Mouse (Mus musculus) heart, embryonic 13.5 days (tissue): ENCODE data around the gene Cadps2. TPM values are rescaled to one million over a fixed set of nuclear protein-coding genes. Genes with fewer than 3 reads are reported as not detected.

Experiments
- ATAC-seq: fragments of 200-750 bp; cut with Nextera tagmentation; 2 replicates; pipeline ENCODE4 v1.8.0; 2017; ENCODE audit warnings: moderate TSS enrichment; ENCODE audit not compliant: insufficient number of reproducible peaks, low FRiP score, low TSS enrichment; ENCODE audit errors: extremely low read depth
- H3K27ac ChIP-seq: fragments of 300-500 bp; sonication (generic); replicated peaks from 2 replicates; pipeline ENCODE4 v1.5.1; 2015; ENCODE audit warnings: moderate library complexity, mild to moderate bottlenecking, inconsistent platforms
- H3K27me3 ChIP-seq: fragments of 300-500 bp; sonication (generic); replicated peaks from 2 replicates; pipeline ENCODE4 v1.6.1; 2015; ENCODE audit warnings: mild to moderate bottlenecking, inconsistent platforms
- H3K36me3 ChIP-seq: fragments of 300-500 bp; sonication (generic); 2 replicates; pipeline ENCODE4 v1.6.1; 2015; ENCODE audit warnings: mild to moderate bottlenecking, inconsistent platforms
- H3K4me1 ChIP-seq: fragments of 300-500 bp; sonication (generic); 2 replicates; pipeline ENCODE4 v1.6.1; 2015; ENCODE audit warnings: inconsistent platforms
- H3K4me2 ChIP-seq: fragments of 300-500 bp; sonication (generic); 2 replicates; pipeline ENCODE4 v1.6.1; 2015; ENCODE audit warnings: inconsistent platforms, mild to moderate bottlenecking, moderate library complexity
- H3K4me3 ChIP-seq: fragments of 300-500 bp; sonication (generic); 2 replicates; pipeline ENCODE4 v1.5.1; 2015; ENCODE audit warnings: moderate library complexity, mild to moderate bottlenecking, inconsistent platforms
- H3K9ac ChIP-seq: fragments of 300-500 bp; sonication (generic); 2 replicates; pipeline ENCODE4 v1.6.1; 2015; ENCODE audit warnings: inconsistent platforms, mild to moderate bottlenecking, moderate library complexity
- H3K9me3 ChIP-seq: fragments of 300-500 bp; sonication (generic); 2 replicates; pipeline ENCODE4 v1.6.1; 2016; ENCODE audit warnings: inconsistent platforms
- WGBS: fragments of 180-500 bp; shearing (Covaris S2); methylation state at CpG from one replicate; pipeline ENCODE4 v1.1.7; 2015; ENCODE audit warnings: mixed read lengths; 5-methylcytosine and 5-hydroxymethylcytosine counted together
- polyA plus RNA-seq: library from polyadenylated mRNA; unstranded; fragments of >200 nt; fragmentation: Nextera tagmentation; extraction: Ambion mirVana; gene quantifications from 2 replicates; pipeline ENCODE4 v1.2.1, GENCODE M21; 2015

Gene Cadps2
- polyA plus RNA-seq, 1 experiment from 2014 or later: 0.78 TPM

- Histone ChIP-seq H3K4me1 (no peaks in the 10 kb centered on the region), H3K27me3 (no peaks in the 10 kb centered on the region), H3K4me3 (no peak overlapping the region), H3K4me2 (no peak overlapping the region), H3K9me3 (no peaks in the 10 kb centered on the region), H3K27ac (no peak overlapping the region), H3K36me3 (no peaks in the 10 kb centered on the region), H3K9ac (no peak overlapping the region)
- no peak for ATAC-seq
- WGBS: 59% methylated on average over 3 of the region's 3 CpGs
These were observed 77.0 kb downstream of the Cadps2 start for GRCm38 (mm10) chr6:23762204-23762603.

DNA sequence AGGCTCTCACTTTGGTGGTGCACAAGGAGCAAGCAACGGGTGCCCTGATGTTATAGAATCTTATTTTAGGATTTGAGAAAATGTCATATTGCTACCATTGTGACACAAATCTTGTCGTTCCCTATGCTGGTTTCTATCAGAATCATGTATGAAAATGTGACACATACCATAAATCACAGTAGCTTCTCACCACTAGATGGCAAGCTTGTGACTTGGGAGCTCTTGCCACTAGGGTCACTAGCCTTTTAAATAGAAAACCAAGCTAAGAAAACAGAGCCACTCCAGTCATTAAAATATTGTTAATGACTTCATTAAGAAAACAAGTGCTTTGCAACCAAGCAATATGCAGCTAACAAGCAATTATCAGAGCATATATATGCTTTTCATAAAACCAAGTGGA is 81.0 kb downstream of the Cadps2 start:
- no peak for ATAC-seq
- no peaks in the 10 kb centered on the region for H3K36me3 ChIP-seq
- H3K27me3 ChIP-seq: no peaks in the 10 kb centered on the region
- no peak overlapping the region for H3K4me3 ChIP-seq
- no peaks in the 10 kb centered on the region for H3K4me1 ChIP-seq
- WGBS: 61% methylated on average over 2 of the region's 2 CpGs
- H3K9me3 ChIP-seq: no peaks in the 10 kb centered on the region
- H3K27ac ChIP-seq: no peak overlapping the region
- no peak overlapping the region for H3K9ac ChIP-seq
- H3K4me2 ChIP-seq: no peak overlapping the region

DNA sequence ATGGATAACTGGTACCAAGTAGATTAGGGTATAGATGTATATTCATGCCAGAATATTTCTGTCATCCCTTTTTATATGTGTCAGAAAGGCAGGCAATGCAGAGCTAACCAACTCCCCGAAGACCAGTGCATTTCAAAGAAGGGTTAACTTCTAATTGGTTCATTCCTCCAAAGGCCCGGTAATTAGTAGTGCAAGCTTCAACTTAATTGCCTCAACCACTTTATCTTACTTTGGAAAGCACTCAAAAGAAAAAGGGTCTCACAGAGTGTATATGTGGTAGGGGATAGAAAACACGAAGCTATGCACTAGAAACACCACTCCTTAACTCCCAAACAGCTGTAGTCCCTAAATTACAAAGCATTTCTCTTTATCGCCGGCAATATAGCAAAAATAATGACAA is 90.4 kb downstream of the Cadps2 start:
- Histone ChIP-seq H3K27ac (no peak overlapping the region), H3K4me1 (no peaks in the 10 kb centered on the region), H3K9me3 (no peaks in the 10 kb centered on the region), H3K4me2 (no peak overlapping the region), H3K27me3 (no peaks in the 10 kb centered on the region), H3K9ac (no peak overlapping the region), H3K36me3 (no peaks in the 10 kb centered on the region), H3K4me3 (no peak overlapping the region)
- ATAC-seq: no peak
- WGBS: 75% methylated on average over 5 of the region's 5 CpGs

GRCm38 (mm10) chr6:23740010-23740409 is 99.2 kb downstream of the Cadps2 start:
- Histone ChIP-seq H3K4me3 (no peak overlapping the region), H3K9ac (no peak overlapping the region), H3K9me3 (no peaks in the 10 kb centered on the region), H3K27me3 (no peaks in the 10 kb centered on the region), H3K4me2 (no peak overlapping the region), H3K36me3 (no peaks in the 10 kb centered on the region), H3K4me1 (no peaks in the 10 kb centered on the region), H3K27ac (no peak overlapping the region)
- ATAC-seq: no peak
- 65% methylated on average over 5 of the region's 5 CpGs for WGBS

- 29% methylated on average over 3 of the region's 3 CpGs for WGBS
- H3K4me3 ChIP-seq: no peak overlapping the region
- H3K27me3 ChIP-seq: no peaks in the 10 kb centered on the region
- H3K4me2 ChIP-seq: no peak overlapping the region
- H3K9ac ChIP-seq: no peak overlapping the region
- no peaks in the 10 kb centered on the region for H3K36me3 ChIP-seq
- H3K9me3 ChIP-seq: no peaks in the 10 kb centered on the region
- no peak for ATAC-seq
- no peak overlapping the region for H3K27ac ChIP-seq
- H3K4me1 ChIP-seq: no peaks in the 10 kb centered on the region
These were observed 106.5 kb downstream of the Cadps2 start for GRCm38 (mm10) chr6:23732750-23733149.

DNA sequence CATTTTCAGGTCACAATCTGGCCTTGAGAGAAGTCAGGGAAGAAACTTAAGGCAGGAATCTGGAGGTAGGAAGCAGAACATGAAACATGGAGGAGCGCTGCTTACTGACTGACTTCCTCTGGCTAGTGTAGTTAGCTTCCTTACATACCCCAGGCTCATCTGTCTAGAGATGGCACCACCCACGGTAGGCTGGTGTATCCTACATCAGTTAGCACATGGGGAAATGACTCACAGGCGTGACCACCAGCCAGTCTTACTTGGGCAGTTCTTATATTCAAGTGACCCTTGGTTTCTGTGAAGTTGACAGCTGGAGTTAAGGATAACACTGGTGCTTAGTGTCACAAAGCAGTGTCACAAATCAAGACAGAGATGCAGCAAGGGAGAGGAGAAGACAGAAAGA is 110.6 kb downstream of the Cadps2 start:
- no peak for ATAC-seq
- WGBS: 62% methylated on average over 3 of the region's 3 CpGs
- H3K4me3 ChIP-seq: no peak overlapping the region

DNA sequence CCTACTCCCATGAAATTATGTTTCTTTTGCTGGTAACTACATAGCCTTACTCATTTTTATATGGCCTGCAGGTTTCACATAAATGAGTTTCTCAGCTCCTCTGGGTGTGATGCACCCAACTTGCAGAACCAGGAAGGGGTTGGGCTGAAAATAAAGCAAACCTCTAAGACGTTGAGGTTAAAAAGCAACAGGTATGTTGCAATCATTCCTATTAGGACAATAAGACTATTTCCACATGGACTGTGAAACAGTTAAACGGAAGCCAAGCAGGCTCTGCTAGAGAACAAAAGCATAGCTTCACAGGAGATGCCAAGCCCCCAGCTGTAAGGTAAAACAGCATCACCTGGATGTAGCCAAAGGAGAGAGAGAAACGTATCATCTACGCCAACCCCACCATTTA is 115.5 kb downstream of the Cadps2 start:
- H3K4me3 ChIP-seq: no peak overlapping the region
- no peak for ATAC-seq
- no peaks in the 10 kb centered on the region for H3K36me3 ChIP-seq
- 79% methylated on average over 4 of the region's 4 CpGs for WGBS
- 0 out of 2 replicates have a peak, but pooled peaks cover 3% of the 10 kb centered on the region for H3K9me3 ChIP-seq
- no peaks in the 10 kb centered on the region for H3K27me3 ChIP-seq
- H3K9ac ChIP-seq: no peak overlapping the region
- H3K4me1 ChIP-seq: no peaks in the 10 kb centered on the region
- no peak overlapping the region for H3K27ac ChIP-seq
- H3K4me2 ChIP-seq: no peak overlapping the region

More for the DNA sequence above, 110.6 kb downstream of the Cadps2 start:
- Histone ChIP-seq H3K9ac (no peak overlapping the region), H3K9me3 (no peaks in the 10 kb centered on the region), H3K27me3 (no peaks in the 10 kb centered on the region), H3K27ac (no peak overlapping the region), H3K4me1 (no peaks in the 10 kb centered on the region), H3K36me3 (no peaks in the 10 kb centered on the region), H3K4me2 (no peak overlapping the region)

GRCm38 (mm10) chr6:23720401-23720800 is 118.8 kb downstream of the Cadps2 start:
- H3K27ac ChIP-seq: no peak overlapping the region
- H3K36me3 ChIP-seq: no peaks in the 10 kb centered on the region
- H3K4me2 ChIP-seq: no peak overlapping the region
- WGBS: 89% methylated on average over 2 of the region's 2 CpGs
- ATAC-seq: no peak
- no peaks in the 10 kb centered on the region for H3K27me3 ChIP-seq
- no peak overlapping the region for H3K4me3 ChIP-seq
- H3K9ac ChIP-seq: no peak overlapping the region
- 0 out of 2 replicates have a peak, but pooled peaks cover 3% of the 10 kb centered on the region for H3K9me3 ChIP-seq
- no peaks in the 10 kb centered on the region for H3K4me1 ChIP-seq

- no peak overlapping the region for H3K4me3 ChIP-seq
- no peak overlapping the region for H3K9ac ChIP-seq
- H3K27ac ChIP-seq: no peak overlapping the region
- H3K36me3 ChIP-seq: no peaks in the 10 kb centered on the region
- no peaks in the 10 kb centered on the region for H3K27me3 ChIP-seq
- no peak overlapping the region for H3K4me2 ChIP-seq
- ATAC-seq: no peak
- no peaks in the 10 kb centered on the region for H3K9me3 ChIP-seq
- no peaks in the 10 kb centered on the region for H3K4me1 ChIP-seq
- 57% methylated on average over 3 of the region's 3 CpGs for WGBS
These were observed 131.7 kb downstream of the Cadps2 start for GRCm38 (mm10) chr6:23707506-23707905.

- Histone ChIP-seq H3K36me3 (no peaks in the 10 kb centered on the region), H3K4me3 (no peak overlapping the region), H3K9me3 (no peaks in the 10 kb centered on the region), H3K4me2 (no peak overlapping the region), H3K27me3 (no peaks in the 10 kb centered on the region), H3K27ac (no peak overlapping the region), H3K9ac (no peak overlapping the region), H3K4me1 (no peaks in the 10 kb centered on the region)
- 61% methylated on average over 3 of the region's 3 CpGs for WGBS
- no peak for ATAC-seq
These were observed 138.3 kb downstream of the Cadps2 start for GRCm38 (mm10) chr6:23700879-23701278.

GRCm38 (mm10) chr6:23678172-23678571 is 161.0 kb downstream of the Cadps2 start:
- no peak overlapping the region for H3K9ac ChIP-seq
- no peaks in the 10 kb centered on the region for H3K27me3 ChIP-seq
- no peak overlapping the region for H3K4me2 ChIP-seq
- no peak for ATAC-seq
- H3K4me3 ChIP-seq: no peak overlapping the region
- 61% methylated on average over 1 of the region's 1 CpGs for WGBS
- H3K27ac ChIP-seq: no peak overlapping the region
- no peaks in the 10 kb centered on the region for H3K4me1 ChIP-seq
- H3K9me3 ChIP-seq: no peaks in the 10 kb centered on the region
- H3K36me3 ChIP-seq: no peaks in the 10 kb centered on the region

- no peaks in the 10 kb centered on the region for H3K9me3 ChIP-seq
- WGBS: 79% methylated on average over 2 of the region's 2 CpGs
These were observed 184.2 kb downstream of the Cadps2 start, which contains the start of gene Rnf148 for GRCm38 (mm10) chr6:23655036-23655435. Gene Rnf148 (minus strand): TSS chr6:23655136.

More at GRCm38 (mm10) chr6:23655036-23655435, 184.2 kb downstream of the Cadps2 start, which contains the start of gene Rnf148:
- no peak within 1 kb of the TSS for H3K4me2 ChIP-seq
- H3K4me3 ChIP-seq: no peak within 1 kb of the TSS
- peaks cover 5% of the 10 kb centered on the region for H3K4me1 ChIP-seq
- no peak for ATAC-seq
- no peak within 1 kb of the TSS for H3K9ac ChIP-seq
- H3K27ac ChIP-seq: no peak within 1 kb of the TSS
- H3K27me3 ChIP-seq: no peaks in the 10 kb centered on the region
- H3K36me3 ChIP-seq: no peaks in the 10 kb centered on the region
